Mouse (Mus musculus): ENCODE measurements around the gene Snrnp25. TPM values are rescaled to one million over a fixed set of nuclear protein-coding genes. Genes with fewer than 3 reads are reported as not detected.

The Snrnp25 gene
- polyA plus RNA-seq, 1 experiment from 2014 or later: 83.3 TPM

- H3K27me3 ChIP-seq: no peaks in the 10 kb centered on the region
- H3K4me3 ChIP-seq (replicated peaks): no peak overlapping the region
- ATAC-seq (ENCODE audit: insufficient number of reproducible peaks, insufficient read depth, low FRiP score, low TSS enrichment, low read depth): no peak
- no peaks in the 10 kb centered on the region for H3K4me1 ChIP-seq (replicated peaks)
- H3K9me3 ChIP-seq: no peaks in the 10 kb centered on the region
- H3K4me2 ChIP-seq: no peak overlapping the region
- peaks cover 82% of the 10 kb centered on the region for H3K36me3 ChIP-seq
- 71% methylated on average over 3 of the region's 3 CpGs for WGBS
- H3K9ac ChIP-seq (replicated peaks): no peak overlapping the region
- no peak overlapping the region for H3K27ac ChIP-seq
Measured at GRCm38 (mm10) chr11:32235646-32236045, 30.4 kb downstream of the Snrnp25 start.

GRCm38 (mm10) chr11:32236132-32236531 is 30.9 kb downstream of the Snrnp25 start:
- H3K4me1 ChIP-seq (replicated peaks): no peaks in the 10 kb centered on the region
- ATAC-seq (ENCODE audit: insufficient number of reproducible peaks, insufficient read depth, low FRiP score, low TSS enrichment, low read depth): no peak
- no peak overlapping the region for H3K4me3 ChIP-seq (replicated peaks)
- H3K9ac ChIP-seq (replicated peaks): no peak overlapping the region
- 79% methylated on average over 2 of the region's 2 CpGs for WGBS
- H3K27ac ChIP-seq: no peak overlapping the region
- no peak overlapping the region for H3K4me2 ChIP-seq
- H3K36me3 ChIP-seq: peaks cover 82% of the 10 kb centered on the region
- H3K9me3 ChIP-seq: no peaks in the 10 kb centered on the region
- no peaks in the 10 kb centered on the region for H3K27me3 ChIP-seq

GRCm38 (mm10) chr11:32236712-32237410 is 31.6 kb downstream of the Snrnp25 start:
- Histone ChIP-seq H3K9ac (replicated peaks) (no peak overlapping the region), H3K4me2 (no peak overlapping the region), H3K36me3 (peaks cover 82% of the 10 kb centered on the region), H3K4me1 (replicated peaks) (no peaks in the 10 kb centered on the region), H3K27me3 (no peaks in the 10 kb centered on the region), H3K9me3 (no peaks in the 10 kb centered on the region), H3K27ac (no peak overlapping the region; the same call in 1 of the 2 replicates), H3K4me3 (replicated peaks) (no peak overlapping the region)
- WGBS: 59% methylated on average over 9 of the region's 9 CpGs
- no peak for ATAC-seq (ENCODE audit: insufficient number of reproducible peaks, insufficient read depth, low FRiP score, low TSS enrichment, low read depth)

GRCm38 (mm10) chr11:32237411-32237795 is 32.2 kb downstream of the Snrnp25 start:
- peaks cover 80% of the 10 kb centered on the region for H3K36me3 ChIP-seq
- no peaks in the 10 kb centered on the region for H3K4me1 ChIP-seq (replicated peaks)
- no peak overlapping the region for H3K4me2 ChIP-seq
- H3K27ac ChIP-seq: no peak overlapping the region; the same call in 1 of the 2 replicates
- H3K27me3 ChIP-seq: no peaks in the 10 kb centered on the region
- H3K9me3 ChIP-seq: no peaks in the 10 kb centered on the region
- no peak for ATAC-seq (ENCODE audit: insufficient number of reproducible peaks, insufficient read depth, low FRiP score, low TSS enrichment, low read depth)
- 96% methylated on average over 3 of the region's 3 CpGs for WGBS
- no peak overlapping the region for H3K9ac ChIP-seq (replicated peaks)
- H3K4me3 ChIP-seq (replicated peaks): no peak overlapping the region

GRCm38 (mm10) chr11:32238093-32238860 is 33.1 kb downstream of the Snrnp25 start:
- ATAC-seq (ENCODE audit: insufficient number of reproducible peaks, insufficient read depth, low FRiP score, low TSS enrichment, low read depth): no peak
- H3K4me1 ChIP-seq (replicated peaks): no peaks in the 10 kb centered on the region
- no peaks in the 10 kb centered on the region for H3K27me3 ChIP-seq
- no peaks in the 10 kb centered on the region for H3K9me3 ChIP-seq
- H3K9ac ChIP-seq (replicated peaks): no peak overlapping the region
- peaks cover 71% of the 10 kb centered on the region for H3K36me3 ChIP-seq
- 65% methylated on average over 5 of the region's 5 CpGs for WGBS
- H3K4me3 ChIP-seq (replicated peaks): no peak overlapping the region
- no peak overlapping the region for H3K27ac ChIP-seq
- no peak overlapping the region for H3K4me2 ChIP-seq

GRCm38 (mm10) chr11:32241391-32241790 is 36.2 kb downstream of the Snrnp25 start:
- Histone ChIP-seq H3K4me3 (replicated peaks) (no peak overlapping the region), H3K27ac (no peak overlapping the region), H3K4me2 (no peak overlapping the region), H3K9me3 (no peaks in the 10 kb centered on the region), H3K36me3 (peaks cover 66% of the 10 kb centered on the region), H3K27me3 (no peaks in the 10 kb centered on the region), H3K4me1 (replicated peaks) (no peaks in the 10 kb centered on the region), H3K9ac (replicated peaks) (no peak overlapping the region)
- no peak for ATAC-seq (ENCODE audit: insufficient number of reproducible peaks, insufficient read depth, low FRiP score, low TSS enrichment, low read depth)

GRCm38 (mm10) chr11:32242209-32242608 is 37.0 kb downstream of the Snrnp25 start:
- 89% methylated on average over 3 of the region's 3 CpGs for WGBS
- peaks cover 69% of the 10 kb centered on the region for H3K36me3 ChIP-seq

GRCm38 (mm10) chr11:32243205-32243955 is 38.2 kb downstream of the Snrnp25 start:
- no peak overlapping the region for H3K27ac ChIP-seq
- H3K4me1 ChIP-seq (replicated peaks): no peaks in the 10 kb centered on the region
- H3K36me3 ChIP-seq: peaks cover 71% of the 10 kb centered on the region
- no peak overlapping the region for H3K4me2 ChIP-seq
- H3K27me3 ChIP-seq: no peaks in the 10 kb centered on the region
- ATAC-seq (ENCODE audit: insufficient number of reproducible peaks, insufficient read depth, low FRiP score, low TSS enrichment, low read depth): no peak
- no peak overlapping the region for H3K9ac ChIP-seq (replicated peaks)
- no peak overlapping the region for H3K4me3 ChIP-seq (replicated peaks)
- H3K9me3 ChIP-seq: no peaks in the 10 kb centered on the region
- WGBS: 74% methylated on average over 7 of the region's 7 CpGs

More at GRCm38 (mm10) chr11:32242209-32242608, 37.0 kb downstream of the Snrnp25 start:
- no peaks in the 10 kb centered on the region for H3K4me1 ChIP-seq (replicated peaks)
- ATAC-seq (ENCODE audit: insufficient number of reproducible peaks, insufficient read depth, low FRiP score, low TSS enrichment, low read depth): no peak
- no peak overlapping the region for H3K27ac ChIP-seq
- H3K4me3 ChIP-seq (replicated peaks): no peak overlapping the region
- H3K4me2 ChIP-seq: no peak overlapping the region
- no peaks in the 10 kb centered on the region for H3K27me3 ChIP-seq
- H3K9me3 ChIP-seq: no peaks in the 10 kb centered on the region
- H3K9ac ChIP-seq (replicated peaks): no peak overlapping the region

GRCm38 (mm10) chr11:32244064-32244463 is 38.8 kb downstream of the Snrnp25 start:
- H3K4me2 ChIP-seq: no peak overlapping the region
- no peaks in the 10 kb centered on the region for H3K27me3 ChIP-seq
- no peak overlapping the region for H3K4me3 ChIP-seq (replicated peaks)
- H3K4me1 ChIP-seq (replicated peaks): no peaks in the 10 kb centered on the region
- no peaks in the 10 kb centered on the region for H3K9me3 ChIP-seq
- no peak overlapping the region for H3K27ac ChIP-seq
- WGBS: 93% methylated on average over 3 of the region's 3 CpGs
- H3K36me3 ChIP-seq: peaks cover 71% of the 10 kb centered on the region
- H3K9ac ChIP-seq (replicated peaks): no peak overlapping the region
- no peak for ATAC-seq (ENCODE audit: insufficient number of reproducible peaks, insufficient read depth, low FRiP score, low TSS enrichment, low read depth)

GRCm38 (mm10) chr11:32244617-32245016 is 39.4 kb downstream of the Snrnp25 start:
- ATAC-seq (ENCODE audit: insufficient number of reproducible peaks, insufficient read depth, low FRiP score, low TSS enrichment, low read depth): no peak
- no peak overlapping the region for H3K4me2 ChIP-seq
- H3K9me3 ChIP-seq: no peaks in the 10 kb centered on the region
- peaks cover 72% of the 10 kb centered on the region for H3K36me3 ChIP-seq
- H3K4me3 ChIP-seq (replicated peaks): no peak overlapping the region
- no peak overlapping the region for H3K27ac ChIP-seq
- no peaks in the 10 kb centered on the region for H3K27me3 ChIP-seq
- 91% methylated on average over 1 of the region's 1 CpGs for WGBS
- H3K9ac ChIP-seq (replicated peaks): no peak overlapping the region
- no peaks in the 10 kb centered on the region for H3K4me1 ChIP-seq (replicated peaks)

- H3K27me3 ChIP-seq: no peaks in the 10 kb centered on the region
- no peak overlapping the region for H3K4me2 ChIP-seq
- H3K9ac ChIP-seq (replicated peaks): no peak overlapping the region
- ATAC-seq (ENCODE audit: insufficient number of reproducible peaks, insufficient read depth, low FRiP score, low TSS enrichment, low read depth): no peak
- H3K4me1 ChIP-seq (replicated peaks): no peaks in the 10 kb centered on the region
- no peak overlapping the region for H3K27ac ChIP-seq
- H3K4me3 ChIP-seq (replicated peaks): no peak overlapping the region
- no peaks in the 10 kb centered on the region for H3K9me3 ChIP-seq
- 87% methylated on average over 6 of the region's 6 CpGs for WGBS
- peaks cover 72% of the 10 kb centered on the region for H3K36me3 ChIP-seq
Measured at GRCm38 (mm10) chr11:32245614-32246013, 40.4 kb downstream of the Snrnp25 start.

Measured in limb, embryonic 12.5 days (tissue).